Mouse (Mus musculus) G1E-ER4 (cell line): Measurements from ENCODE around the gene Cpeb1. TPM values are rescaled to one million over a fixed set of nuclear protein-coding genes. Genes with fewer than 3 reads are reported as not detected.

Experiments
- GATA1 ChIP-seq: IDR thresholded peaks from one replicate; pipeline ENCODE4 v1.8.0; 2012; ENCODE audit warnings: low read length, inconsistent platforms
- polyA plus RNA-seq: library from polyadenylated mRNA; stranded (reverse); fragments of >175 nt; gene quantifications from 2 replicates; pipeline ENCODE4 v1.2.3, GENCODE M21; 2012

Cpeb1 gene
- polyA plus RNA-seq, 1 experiment, result not detected

DNA sequence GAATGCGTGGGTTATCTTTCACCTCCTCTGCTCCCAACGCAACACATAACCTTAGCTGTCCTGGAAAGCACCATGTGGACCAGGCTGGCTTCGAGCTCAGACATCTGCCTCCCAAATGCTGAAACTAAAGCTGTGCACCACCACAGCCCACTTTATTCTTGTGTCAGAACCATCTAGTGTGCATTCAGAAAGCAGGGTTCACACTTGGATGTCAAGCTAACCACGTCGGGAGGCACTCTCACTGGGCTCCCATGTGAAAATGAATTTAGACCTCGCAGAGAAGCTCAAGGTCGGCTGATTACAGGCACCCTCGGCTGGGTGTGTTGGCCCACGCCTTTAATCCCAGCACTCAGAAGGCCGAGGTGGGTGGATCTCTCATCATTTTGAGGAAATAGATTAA lies 111.4 kb downstream of the Cpeb1 start:
- no peak for TF ChIP-seq GATA1

GRCm38 (mm10) chr7:81343316-81343715 lies 111.9 kb downstream of the Cpeb1 start:
- TF ChIP-seq GATA1, result no peak

DNA sequence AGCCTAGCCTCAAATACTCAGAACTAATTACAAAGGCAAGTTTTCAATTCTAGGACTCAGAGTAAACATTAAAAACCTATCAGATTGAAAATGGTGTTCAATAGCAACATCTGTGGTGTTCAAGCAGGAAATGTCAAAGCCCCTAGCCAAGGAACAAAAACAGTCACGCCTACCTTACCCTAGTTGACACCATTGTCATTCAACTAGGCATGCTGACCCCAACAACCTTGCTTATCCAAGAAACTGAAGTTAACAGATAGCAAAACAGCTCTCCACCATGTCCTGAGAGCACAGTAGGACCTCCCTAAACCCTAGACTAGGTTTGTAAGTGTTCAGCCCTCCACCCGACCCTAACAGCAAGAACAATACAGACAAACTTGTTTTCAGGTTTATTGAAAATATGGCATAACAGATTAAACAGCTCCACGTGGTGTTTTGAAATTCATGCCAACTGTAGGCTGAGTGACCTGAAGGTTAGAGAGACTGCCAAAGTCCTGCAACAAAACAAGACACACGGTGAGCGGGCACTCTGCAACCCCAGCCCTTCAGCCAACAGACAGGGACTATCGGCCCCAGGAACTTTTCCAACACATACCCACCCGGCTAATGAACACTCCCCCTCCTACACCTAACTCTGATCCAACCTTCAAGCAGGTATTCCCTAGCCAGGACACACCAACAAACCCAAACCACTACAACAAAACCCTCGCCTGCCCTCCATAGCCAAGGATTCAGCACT lies 112.7 kb downstream of the Cpeb1 start:
- no peak for TF ChIP-seq GATA1

DNA sequence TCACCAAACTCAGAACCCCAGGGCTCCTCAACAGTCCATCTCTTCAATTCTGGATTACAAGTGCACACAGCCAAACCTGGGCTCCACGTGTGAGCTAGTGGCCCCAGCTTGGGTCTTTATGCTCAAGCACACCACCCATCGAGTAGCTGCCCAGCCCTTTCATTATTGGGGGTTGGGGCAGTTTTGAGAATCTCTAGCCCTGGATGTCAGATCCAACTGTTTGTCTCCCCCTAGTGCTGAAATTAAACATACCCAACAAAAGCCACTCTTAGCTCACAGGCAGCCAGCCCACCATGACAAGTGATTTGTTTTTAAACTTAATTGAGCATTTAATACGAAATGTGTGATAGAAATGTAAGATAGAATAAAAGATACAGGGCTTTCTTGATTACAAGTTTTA lies 113.7 kb downstream of the Cpeb1 start:
- no peak for TF ChIP-seq GATA1

- no peak for TF ChIP-seq GATA1
Observed at GRCm38 (mm10) chr7:81339783-81340182, 115.5 kb downstream of the Cpeb1 start.

- no peak for TF ChIP-seq GATA1
Observed at GRCm38 (mm10) chr7:81338522-81338873, 116.8 kb downstream of the Cpeb1 start.

DNA sequence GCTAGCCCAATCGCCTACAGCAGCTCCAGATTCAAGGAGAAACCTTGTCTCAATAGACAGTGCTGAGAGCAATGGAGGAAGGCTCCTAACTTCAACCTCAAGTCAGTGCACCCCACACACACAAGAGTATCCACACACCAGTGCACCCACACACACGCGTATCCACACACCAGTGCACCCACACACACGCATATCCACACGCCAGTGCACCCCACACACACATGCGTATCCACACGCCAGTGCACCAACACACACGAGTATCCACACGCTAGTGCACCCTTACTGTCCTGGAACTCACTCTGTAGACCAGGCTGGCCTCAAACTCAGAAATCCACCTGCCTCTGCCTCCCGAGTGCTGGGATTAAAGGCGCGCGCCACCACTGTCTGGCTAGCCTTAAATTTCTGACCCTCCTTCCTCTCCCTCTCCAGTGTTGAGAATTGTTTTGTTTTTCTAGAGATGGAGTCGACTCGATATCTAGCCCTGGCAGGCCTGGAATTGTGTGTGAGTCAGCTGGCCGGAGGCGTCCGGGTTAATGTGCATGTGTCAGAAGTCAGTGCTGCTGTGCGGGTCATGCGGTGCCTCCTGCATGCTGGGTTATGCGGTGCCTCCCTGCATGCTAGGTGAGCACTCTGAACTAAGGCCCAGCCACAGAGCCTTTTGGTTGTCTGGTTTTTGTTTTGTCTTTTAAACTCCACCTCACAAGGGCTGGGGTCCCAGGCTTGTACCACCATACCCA lies 117.3 kb downstream of the Cpeb1 start:
- TF ChIP-seq GATA1, result no peak

DNA sequence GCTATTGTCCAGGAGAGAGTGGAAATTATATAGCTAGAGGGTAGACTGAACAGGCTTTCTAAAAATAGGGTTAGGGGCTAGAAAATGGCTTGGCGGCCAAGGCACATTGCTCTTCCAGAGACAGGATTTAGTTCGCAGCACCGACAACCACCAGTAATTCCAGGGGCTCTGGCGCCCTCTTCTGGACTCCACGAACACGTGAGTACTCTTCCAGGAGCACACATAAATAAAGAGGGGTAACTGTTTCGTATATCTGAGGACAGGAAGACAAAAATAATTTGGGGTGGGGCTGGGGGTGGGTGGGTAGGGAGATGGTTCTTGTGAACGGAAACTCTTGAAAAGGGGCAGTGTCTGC lies 118.9 kb downstream of the Cpeb1 start:
- no peak for TF ChIP-seq GATA1

GRCm38 (mm10) chr7:81335705-81336431 lies 119.4 kb downstream of the Cpeb1 start:
- no peak for TF ChIP-seq GATA1

DNA sequence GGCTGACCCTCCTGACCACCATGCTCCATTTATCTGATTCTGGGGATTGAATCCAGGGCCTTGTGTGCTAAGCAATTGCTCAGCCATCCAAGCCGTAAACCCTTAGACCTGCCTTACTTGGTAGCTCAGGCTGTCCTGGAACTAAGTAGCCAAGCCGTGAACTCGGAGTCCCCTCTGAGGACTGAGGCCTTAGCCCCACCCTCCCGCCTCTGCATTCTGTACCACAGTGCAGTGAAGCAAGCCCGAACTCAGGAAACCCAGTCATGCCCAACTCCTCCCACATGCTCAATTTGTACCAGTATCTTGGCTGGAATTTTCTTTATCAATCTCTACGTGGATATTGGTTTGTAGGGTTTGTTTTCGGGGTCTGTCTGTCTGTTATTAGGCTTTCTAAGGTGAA lies 123.4 kb downstream of the Cpeb1 start:
- no peak for TF ChIP-seq GATA1

DNA sequence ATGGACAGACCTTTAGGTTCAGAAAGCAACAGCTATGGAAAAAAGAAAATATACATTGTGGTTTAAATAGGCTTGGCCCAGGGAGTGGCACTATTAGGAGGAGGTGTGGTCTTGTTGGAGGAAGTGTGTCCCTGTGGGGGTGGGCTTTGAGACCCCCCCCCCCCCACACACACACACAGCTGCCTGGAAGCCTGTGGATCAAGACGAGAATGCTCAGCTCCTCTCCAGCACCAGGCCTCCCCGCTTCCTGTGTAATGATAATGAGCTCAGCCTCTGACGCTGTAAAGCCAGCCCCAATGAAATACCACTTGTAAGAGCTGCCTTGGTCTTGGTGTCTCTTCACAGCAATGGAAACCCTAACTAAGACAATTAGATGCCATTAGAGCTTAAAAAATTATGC lies 124.5 kb downstream of the Cpeb1 start:
- TF ChIP-seq GATA1, result no peak

GRCm38 (mm10) chr7:81327661-81328060 lies 127.6 kb downstream of the Cpeb1 start:
- no peak for TF ChIP-seq GATA1

- TF ChIP-seq GATA1, result no peak
Observed at GRCm38 (mm10) chr7:81326859-81327258, 128.4 kb downstream of the Cpeb1 start.

GRCm38 (mm10) chr7:81326043-81326442 lies 129.2 kb downstream of the Cpeb1 start:
- TF ChIP-seq GATA1, result no peak

DNA sequence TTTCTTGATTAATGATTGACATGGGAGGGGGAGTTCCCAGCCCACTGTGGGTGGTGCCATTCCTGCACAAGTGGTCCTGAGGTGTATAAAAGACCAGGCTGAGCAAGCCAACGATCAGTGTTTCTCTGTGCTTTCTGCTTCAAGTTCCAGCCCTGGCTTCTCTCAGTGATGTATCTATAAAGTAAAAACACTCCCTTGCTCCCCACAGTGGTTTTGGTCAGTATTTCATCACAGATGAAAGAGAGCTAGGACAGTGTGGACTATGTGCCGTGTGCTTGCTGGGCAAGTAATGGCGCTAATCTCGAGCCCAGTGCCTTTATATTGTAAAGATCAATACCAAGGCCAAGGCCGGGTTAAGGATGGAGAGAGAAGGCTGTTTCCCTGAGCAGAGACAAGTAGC lies 133.5 kb downstream of the Cpeb1 start:
- no peak for TF ChIP-seq GATA1

- no peak for TF ChIP-seq GATA1
Observed at GRCm38 (mm10) chr7:81319749-81320148, 135.5 kb downstream of the Cpeb1 start.

DNA sequence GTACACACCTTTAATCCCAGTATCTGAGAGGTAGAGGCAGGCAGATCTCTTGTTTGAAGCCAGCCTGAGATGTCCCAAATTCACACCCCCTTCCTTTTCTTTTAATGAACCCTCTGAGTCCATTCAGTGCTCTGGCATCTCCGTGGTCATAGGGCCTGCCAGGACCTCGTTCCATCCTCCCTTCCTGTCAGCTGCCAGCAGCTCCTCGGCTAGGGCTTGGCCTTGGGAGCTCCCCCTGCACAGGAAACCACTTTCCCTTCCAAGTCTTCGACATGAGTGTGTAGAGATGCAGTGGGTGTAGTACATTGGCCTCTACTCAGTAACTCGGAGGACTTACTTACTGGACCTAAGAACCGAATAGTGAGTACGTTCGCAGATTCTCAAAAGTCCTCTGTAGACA lies 139.7 kb downstream of the Cpeb1 start:
- no peak for TF ChIP-seq GATA1

DNA sequence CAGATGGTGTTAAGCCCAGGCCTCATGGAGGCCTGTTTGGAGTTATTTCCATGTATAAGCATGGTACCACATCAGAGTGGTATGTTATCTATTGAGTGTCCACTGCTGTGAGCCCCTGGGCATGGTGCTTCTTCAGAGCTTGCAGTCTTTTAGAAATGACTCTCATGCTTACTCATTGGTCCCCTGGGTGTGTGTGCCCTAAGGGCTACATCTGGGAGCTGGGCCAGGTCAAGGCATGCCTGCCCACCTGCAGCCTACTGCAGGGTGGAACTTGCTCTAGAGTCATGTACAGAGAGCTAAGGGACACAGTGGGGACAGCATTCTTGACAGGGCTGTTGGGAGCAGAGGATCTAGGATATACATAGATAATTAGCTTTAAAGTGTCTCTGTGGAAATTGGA lies 143.7 kb downstream of the Cpeb1 start:
- TF ChIP-seq GATA1, result no peak
